Mouse (Mus musculus) heart, embryonic 11.5 days (tissue): ENCODE results near the gene Nutm2. TPM values are rescaled to one million over a fixed set of nuclear protein-coding genes. Genes with fewer than 3 reads are reported as not detected.

ENCODE experiments used
- ATAC-seq: fragments of 200-750 bp; cut with Nextera tagmentation; replicated peaks from 2 replicates; pipeline ENCODE4 v1.8.0; 2017; ENCODE audit warnings: moderate library complexity; ENCODE audit not compliant: insufficient number of reproducible peaks, low FRiP score, low TSS enrichment
- H3K27ac ChIP-seq: fragments of 300-500 bp; sonication (generic); 2 replicates; pipeline ENCODE4 v1.5.1; 2014; ENCODE audit warnings: mild to moderate bottlenecking, low read depth, low read length
- H3K27me3 ChIP-seq: fragments of 300-500 bp; sonication (generic); 2 replicates; pipeline ENCODE4 v1.6.1; 2014; ENCODE audit warnings: mild to moderate bottlenecking, low read length, mixed read lengths; ENCODE audit not compliant: control insufficient read depth, insufficient read depth
- H3K36me3 ChIP-seq: fragments of 300-500 bp; sonication (generic); 2 replicates; pipeline ENCODE4 v1.6.1; 2014; ENCODE audit warnings: mild to moderate bottlenecking, low read length, moderate library complexity, mixed read lengths; ENCODE audit not compliant: control insufficient read depth, insufficient read depth
- H3K4me1 ChIP-seq: fragments of 300-500 bp; sonication (generic); 2 replicates; pipeline ENCODE4 v1.6.1; 2014; ENCODE audit warnings: low read length; ENCODE audit not compliant: control insufficient read depth, insufficient read depth
- H3K4me2 ChIP-seq: fragments of 300-500 bp; sonication (generic); 2 replicates; pipeline ENCODE4 v1.6.1; 2014; ENCODE audit warnings: mild to moderate bottlenecking, moderate library complexity
- H3K4me3 ChIP-seq: fragments of 300-500 bp; sonication (generic); 2 replicates; pipeline ENCODE4 v1.5.1; 2014; ENCODE audit warnings: low read depth, low read length
- H3K9ac ChIP-seq: fragments of 300-500 bp; sonication (generic); 2 replicates; pipeline ENCODE4 v1.6.1; 2014; ENCODE audit warnings: mild to moderate bottlenecking, low read depth, low read length, moderate library complexity
- H3K9me3 ChIP-seq: fragments of 300-500 bp; sonication (generic); replicated peaks from 2 replicates; pipeline ENCODE4 v1.6.1; 2016; ENCODE audit warnings: low read length; ENCODE audit not compliant: control insufficient read depth
- WGBS: fragments of 180-500 bp; shearing (Covaris S2); extraction: QIAGEN DNeasy Blood & Tissue Kit; methylation state at CpG from one replicate; pipeline ENCODE4 v1.1.7; 2014; ENCODE audit not compliant: insufficient replicate concordance; 5-methylcytosine and 5-hydroxymethylcytosine counted together
- polyA plus RNA-seq: library from polyadenylated mRNA; unstranded; fragments of >200 nt; fragmentation: Nextera tagmentation; extraction: Ambion mirVana; gene quantifications from 2 replicates; pipeline ENCODE4 v1.2.1, GENCODE M21; 2014

Gene Nutm2
- not detected in 2 replicates for polyA plus RNA-seq

DNA sequence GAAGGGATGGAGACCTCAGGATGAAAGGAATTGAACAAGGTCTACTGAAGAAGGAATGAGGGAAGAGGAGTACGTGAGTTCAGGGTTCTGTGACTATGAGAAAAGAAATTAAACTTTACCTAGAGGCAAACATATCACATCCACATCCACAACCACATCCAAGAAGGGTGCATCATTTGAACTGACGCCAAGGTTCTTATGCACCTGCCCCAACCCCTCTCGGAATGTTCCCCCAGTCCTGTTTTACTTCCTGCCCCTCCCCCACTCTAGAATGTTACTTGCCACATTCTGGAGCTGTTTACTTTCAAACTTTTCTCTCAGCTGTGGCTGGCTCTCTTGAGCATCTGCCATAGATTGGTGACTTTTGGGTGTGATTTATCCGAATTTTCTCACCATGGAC, at the start of gene Nutm2:
Gene Nutm2 (plus strand): TSS at position 301 of the 400 bp plus-strand sequence.
- H3K27me3 ChIP-seq = no peaks in the 10 kb centered on the region
- 70% methylated on average over 4 of the region's 4 CpGs for WGBS
- no peak within 1 kb of the TSS for H3K9ac ChIP-seq
- H3K27ac ChIP-seq = no peak within 1 kb of the TSS
- no peak within 1 kb of the TSS for H3K4me3 ChIP-seq
- no peaks in the 10 kb centered on the region for H3K36me3 ChIP-seq
- H3K9me3 ChIP-seq = no peaks in the 10 kb centered on the region
- no peaks in the 10 kb centered on the region for H3K4me1 ChIP-seq
- no peak for ATAC-seq
- no peak within 1 kb of the TSS for H3K4me2 ChIP-seq

DNA sequence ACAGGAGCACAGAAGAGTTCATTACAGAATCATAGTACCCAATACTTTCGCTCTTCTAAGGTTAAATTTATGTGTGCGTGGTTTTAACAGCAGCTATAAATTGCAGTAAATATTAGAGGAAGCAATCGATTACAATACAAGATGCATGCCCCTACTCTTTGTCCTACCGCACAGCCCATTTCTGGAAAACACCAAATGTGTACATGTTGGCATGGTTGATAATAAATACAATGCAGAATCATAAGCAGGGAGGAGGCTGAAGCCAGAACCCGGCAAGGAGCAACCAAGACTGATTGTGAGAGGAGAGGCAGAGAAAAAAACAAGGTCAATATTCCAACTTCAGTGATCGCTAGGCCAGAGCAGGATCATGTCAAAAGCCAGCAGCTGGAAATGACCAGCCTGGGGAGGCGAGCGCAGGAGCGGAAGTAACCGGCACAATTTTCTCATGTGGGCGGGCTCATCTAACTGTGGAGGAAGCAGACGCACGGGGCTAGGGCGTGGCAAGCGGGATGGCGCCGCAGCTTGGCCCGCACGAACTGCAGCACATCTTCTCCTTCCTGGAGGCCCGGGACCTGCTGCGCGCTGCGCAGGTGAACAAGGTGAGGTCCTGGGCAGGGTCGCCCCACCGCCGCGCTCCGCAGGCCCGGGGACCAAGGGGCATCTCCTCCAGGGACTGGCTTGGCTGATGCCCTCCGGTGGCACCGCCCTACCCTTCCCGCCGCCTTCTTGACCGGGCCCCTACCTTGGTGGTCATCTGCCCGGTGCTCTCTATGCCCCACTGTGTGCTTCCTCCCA, 49.5 kb upstream of the Nutm2 start, which contains the start of gene Fbxw17:
Gene Fbxw17 (plus strand): TSS at position 476 of the 795 bp plus-strand sequence.
- H3K4me1 ChIP-seq = peaks cover 6% of the 10 kb centered on the region; the same call in 1 of the 2 replicates
- H3K9me3 ChIP-seq = no peaks in the 10 kb centered on the region
- no peaks in the 10 kb centered on the region for H3K27me3 ChIP-seq
- WGBS = 13% methylated on average over 31 of the region's 35 CpGs
- peaks cover 2% of the 10 kb centered on the region; the same call in 1 of the 2 replicates for H3K36me3 ChIP-seq
- H3K27ac ChIP-seq = no peak within 1 kb of the TSS
- H3K9ac ChIP-seq = peak within 1 kb of the TSS; percentile 91
- ATAC-seq = peak; percentile 83
- H3K4me2 ChIP-seq = peak within 1 kb of the TSS; percentile 64
- peak within 1 kb of the TSS; percentile 84 for H3K4me3 ChIP-seq

DNA sequence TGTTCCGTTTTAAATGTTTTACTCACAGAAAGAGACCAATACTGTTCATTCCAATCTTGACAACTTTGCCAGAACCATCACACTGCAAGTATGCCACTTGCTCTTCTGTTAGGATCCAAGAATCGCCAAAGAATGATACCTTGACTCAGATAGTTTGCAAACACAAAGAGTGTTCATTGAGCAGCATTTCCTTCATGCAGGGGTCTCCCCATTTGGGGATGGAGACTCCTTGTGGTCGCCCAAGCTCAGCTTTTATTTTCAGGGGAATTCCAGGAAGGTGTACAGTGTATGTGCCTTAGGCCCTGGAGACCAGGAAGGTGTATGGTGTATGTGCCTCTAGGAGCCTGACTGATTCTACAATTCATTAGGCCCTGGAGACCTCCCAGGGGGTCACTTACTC, 48.7 kb upstream of the Nutm2 start:
- Histone ChIP-seq H3K27ac (no peak overlapping the region), H3K36me3 (peaks cover 3% of the 10 kb centered on the region), H3K9ac (peak overlapping the region; percentile 91), H3K27me3 (no peaks in the 10 kb centered on the region), H3K4me2 (peak overlapping the region; percentile 64), H3K9me3 (no peaks in the 10 kb centered on the region), H3K4me3 (peak overlapping the region; percentile 84), H3K4me1 (peaks cover 6% of the 10 kb centered on the region; the same call in 1 of the 2 replicates)
- no peak for ATAC-seq
- 44% methylated on average over 3 of the region's 3 CpGs for WGBS

DNA sequence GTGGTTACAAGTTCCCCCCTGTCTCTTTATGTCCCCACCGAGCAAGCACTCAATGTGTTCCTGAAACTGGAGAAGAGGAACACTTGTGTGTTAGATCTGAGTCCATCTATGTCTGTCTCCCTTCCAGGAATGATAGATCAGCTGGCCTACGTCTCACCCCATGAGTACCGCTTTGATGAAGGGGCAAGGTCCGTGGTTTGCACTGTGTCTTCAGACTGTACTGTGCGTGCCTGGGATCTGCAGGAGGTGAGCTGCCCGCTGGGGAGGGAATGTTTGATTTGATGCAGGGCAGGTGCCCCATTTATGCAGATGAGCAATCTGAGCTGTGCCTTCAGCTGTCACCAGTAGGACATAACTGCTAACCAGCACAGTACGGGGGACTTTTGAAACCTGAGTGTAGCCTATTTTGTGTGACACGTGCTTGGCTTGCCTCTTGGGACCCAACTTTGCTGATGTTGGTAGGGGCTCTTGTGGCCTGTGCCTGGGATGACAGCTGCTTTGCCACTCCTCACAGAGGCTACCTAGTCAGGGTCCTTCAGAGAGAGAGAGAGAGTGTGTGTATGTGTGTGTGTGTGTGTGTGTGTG, 43.4 kb upstream of the Nutm2 start:
- ATAC-seq = no peak
- H3K36me3 ChIP-seq = peaks cover 18% of the 10 kb centered on the region

DNA sequence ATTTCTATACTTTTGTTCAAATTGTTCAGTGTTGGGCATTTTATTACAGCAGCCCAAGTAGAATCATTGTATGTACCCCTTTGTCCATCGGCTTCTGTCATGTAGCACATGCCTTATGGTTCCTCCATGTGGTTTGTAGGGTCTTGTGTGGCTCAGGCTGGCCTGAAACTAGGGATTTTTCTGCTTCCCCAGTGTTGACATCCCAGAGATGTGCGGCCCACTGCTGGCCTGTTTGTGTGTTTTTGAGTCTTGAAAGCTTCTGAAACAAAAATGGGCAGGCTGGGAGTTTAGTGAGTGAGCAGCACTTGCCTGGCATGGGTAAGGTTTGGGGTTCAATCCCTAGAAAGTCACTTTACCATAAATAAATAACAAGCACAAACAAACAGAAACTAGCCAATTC, 42.6 kb upstream of the Nutm2 start:
- WGBS = 77% methylated on average over 2 of the region's 2 CpGs
- Histone ChIP-seq H3K4me2 (no peak overlapping the region), H3K36me3 (peaks cover 18% of the 10 kb centered on the region), H3K27ac (no peak overlapping the region), H3K27me3 (no peaks in the 10 kb centered on the region), H3K9me3 (no peaks in the 10 kb centered on the region), H3K4me3 (no peak overlapping the region), H3K9ac (no peak overlapping the region), H3K4me1 (no peaks in the 10 kb centered on the region)
- no peak for ATAC-seq

More for the DNA sequence above, 43.4 kb upstream of the Nutm2 start:
- peaks cover under 1% of the 10 kb centered on the region; the same call in 1 of the 2 replicates for H3K4me1 ChIP-seq
- no peaks in the 10 kb centered on the region for H3K27me3 ChIP-seq
- 85% methylated on average over 8 of the region's 8 CpGs for WGBS
- no peak overlapping the region for H3K9ac ChIP-seq
- H3K4me2 ChIP-seq = no peak overlapping the region
- no peak overlapping the region for H3K27ac ChIP-seq
- H3K4me3 ChIP-seq = no peak overlapping the region
- no peaks in the 10 kb centered on the region for H3K9me3 ChIP-seq

DNA sequence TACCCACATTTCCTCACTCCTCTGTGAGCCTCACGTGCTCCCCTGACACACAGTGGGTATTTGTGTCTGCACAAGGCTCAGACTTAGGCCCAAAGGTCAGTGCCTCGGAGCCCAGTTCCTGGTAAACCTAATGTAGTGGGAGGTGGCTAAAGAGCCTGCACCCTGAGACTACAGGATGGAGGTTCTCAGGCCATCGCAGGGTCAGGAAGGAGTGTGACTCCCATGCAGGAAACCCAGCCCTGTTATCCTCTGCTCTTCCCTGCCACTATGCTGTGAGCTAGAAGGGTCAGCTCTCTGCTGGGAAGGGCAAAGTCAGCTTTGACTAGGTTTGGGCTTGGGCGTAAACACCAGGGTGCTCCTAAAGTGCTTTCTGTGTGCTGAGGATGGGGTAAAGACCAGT, 40.4 kb upstream of the Nutm2 start:
- Histone ChIP-seq H3K36me3 (peaks cover 18% of the 10 kb centered on the region), H3K4me2 (no peak overlapping the region), H3K4me3 (no peak overlapping the region), H3K9me3 (no peaks in the 10 kb centered on the region), H3K9ac (no peak overlapping the region), H3K4me1 (no peaks in the 10 kb centered on the region), H3K27ac (no peak overlapping the region), H3K27me3 (no peaks in the 10 kb centered on the region)
- ATAC-seq = no peak
- 72% methylated on average over 4 of the region's 4 CpGs for WGBS

DNA sequence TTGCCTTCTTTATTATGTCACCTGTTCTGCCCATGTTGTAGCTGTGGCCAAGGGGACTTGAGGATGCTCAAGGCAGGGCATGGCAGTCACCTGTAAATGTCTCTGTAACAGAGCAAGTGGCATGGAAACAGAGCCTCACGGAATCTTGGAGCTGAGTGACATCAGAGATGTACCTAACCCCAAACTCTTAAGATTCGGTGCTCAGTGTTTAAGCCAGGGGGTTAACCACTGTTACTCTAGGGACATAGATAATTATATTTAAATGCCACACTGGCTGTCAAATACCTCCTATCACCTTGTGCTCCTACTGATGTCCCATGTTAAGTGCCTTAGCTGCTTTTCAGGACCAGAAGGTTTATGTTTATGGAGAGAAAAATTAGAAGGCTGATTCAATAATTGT, 23.3 kb upstream of the Nutm2 start, which contains the start of gene Gm47429:
Gene Gm47429 (minus strand): TSS at position 101 of the 400 bp plus-strand sequence.
- no peak within 1 kb of the TSS for H3K4me2 ChIP-seq
- H3K4me3 ChIP-seq = no peak within 1 kb of the TSS
- H3K9me3 ChIP-seq = no peaks in the 10 kb centered on the region
- H3K27me3 ChIP-seq = no peaks in the 10 kb centered on the region
- no peak for ATAC-seq
- 75% methylated on average over 2 of the region's 2 CpGs for WGBS
- no peaks in the 10 kb centered on the region for H3K4me1 ChIP-seq
- no peak within 1 kb of the TSS for H3K9ac ChIP-seq
- no peak within 1 kb of the TSS for H3K27ac ChIP-seq
- H3K36me3 ChIP-seq = no peaks in the 10 kb centered on the region

DNA sequence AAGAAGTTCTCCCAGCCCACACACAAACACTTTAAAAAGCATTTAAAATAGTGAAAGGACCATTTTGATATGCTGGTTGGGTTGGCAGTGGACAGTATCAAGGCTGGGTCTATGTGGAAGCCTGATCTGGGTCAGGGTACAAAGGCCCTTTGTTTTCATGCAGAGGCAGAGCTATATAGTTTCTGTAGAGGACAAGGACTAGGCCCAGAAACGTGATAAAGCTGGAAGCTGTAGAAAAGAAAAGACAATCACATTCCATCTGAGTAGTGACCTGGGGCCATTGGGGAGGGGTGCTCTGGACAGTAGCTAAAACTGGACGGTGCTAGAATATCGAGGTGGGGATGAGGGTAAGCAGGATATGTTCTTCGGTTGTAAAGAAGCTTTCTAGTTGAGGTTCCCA, 21.8 kb upstream of the Nutm2 start:
- WGBS = 55% methylated on average over 4 of the region's 4 CpGs
- Histone ChIP-seq H3K27me3 (no peaks in the 10 kb centered on the region), H3K27ac (no peak overlapping the region), H3K9ac (no peak overlapping the region), H3K4me3 (no peak overlapping the region), H3K36me3 (no peaks in the 10 kb centered on the region), H3K4me2 (no peak overlapping the region), H3K4me1 (no peaks in the 10 kb centered on the region), H3K9me3 (no peaks in the 10 kb centered on the region)
- ATAC-seq = no peak
